Mouse (Mus musculus) forebrain, embryonic 10.5 days (tissue): ENCODE results near the gene Rbms1. TPM values are rescaled to one million over a fixed set of nuclear protein-coding genes. Genes with fewer than 3 reads are reported as not detected.

Experiments
- DNase-seq: peaks from one replicate; pipeline ENCODE4 v3.0.0-alpha.2; 2017; ENCODE audit warnings: low spot score; ENCODE audit errors: extremely low spot score
- H3K27ac ChIP-seq: fragments of 300-500 bp; sonication (generic); 2 replicates; pipeline ENCODE4 v1.5.1; 2016; ENCODE audit warnings: mild to moderate bottlenecking
- H3K27me3 ChIP-seq: fragments of 300-500 bp; sonication (generic); 2 replicates; pipeline ENCODE4 v1.6.1; 2016; ENCODE audit warnings: mild to moderate bottlenecking; ENCODE audit not compliant: poor library complexity, severe bottlenecking
- H3K36me3 ChIP-seq: fragments of 300-500 bp; sonication (generic); replicated peaks from 2 replicates; pipeline ENCODE4 v1.6.1; 2016; ENCODE audit warnings: mild to moderate bottlenecking, moderate library complexity
- H3K4me1 ChIP-seq: fragments of 300-500 bp; sonication (generic); 2 replicates; pipeline ENCODE4 v1.6.1; 2016
- H3K4me3 ChIP-seq: fragments of 300-500 bp; sonication (generic); 2 replicates; pipeline ENCODE4 v1.5.1; 2016; ENCODE audit warnings: mild to moderate bottlenecking, moderate library complexity
- H3K9me3 ChIP-seq: fragments of 300-500 bp; sonication (generic); 2 replicates; pipeline ENCODE4 v1.6.1; 2016; ENCODE audit warnings: mild to moderate bottlenecking, moderate library complexity
- WGBS: fragments of 180-500 bp; shearing (Covaris S2); methylation state at CpG from one replicate; pipeline ENCODE4 v1.1.7; 2016; 5-methylcytosine and 5-hydroxymethylcytosine counted together
- polyA plus RNA-seq: library from polyadenylated mRNA; unstranded; fragments of >200 nt; fragmentation: Nextera tagmentation; extraction: Ambion mirVana; gene quantifications from 2 replicates; pipeline ENCODE4 v1.2.1, GENCODE M21; 2016

Rbms1 gene
- polyA plus RNA-seq, 1 experiment from 2014 or later, result 44.4 TPM

GRCm38 (mm10) chr2:60868060-60868662 is 94.8 kb downstream of the Rbms1 start:
- Histone ChIP-seq H3K27ac (no peak overlapping the region), H3K9me3 (no peaks in the 10 kb centered on the region), H3K4me1 (peaks cover 22% of the 10 kb centered on the region), H3K4me3 (no peak overlapping the region), H3K36me3 (no peaks in the 10 kb centered on the region), H3K27me3 (peaks cover 86% of the 10 kb centered on the region)
- DNase-seq, result no peak
- WGBS, result 88% methylated on average over 4 of the region's 4 CpGs

GRCm38 (mm10) chr2:60867304-60867703 is 95.7 kb downstream of the Rbms1 start:
- 95% methylated on average over 8 of the region's 8 CpGs for WGBS
- DNase-seq, result no peak
- H3K4me1 ChIP-seq, result peaks cover 22% of the 10 kb centered on the region
- no peaks in the 10 kb centered on the region for H3K9me3 ChIP-seq
- H3K27me3 ChIP-seq, result peaks cover 77% of the 10 kb centered on the region
- H3K27ac ChIP-seq, result no peak overlapping the region
- no peaks in the 10 kb centered on the region; the same call in 1 of the 2 replicates for H3K36me3 ChIP-seq
- H3K4me3 ChIP-seq, result no peak overlapping the region

- 83% methylated on average over 1 of the region's 1 CpGs for WGBS
- peaks cover 63% of the 10 kb centered on the region for H3K27me3 ChIP-seq
- peaks cover 4% of the 10 kb centered on the region; the same call in 1 of the 2 replicates for H3K9me3 ChIP-seq
- H3K27ac ChIP-seq, result no peak overlapping the region
- DNase-seq, result no peak
- peaks cover 14% of the 10 kb centered on the region for H3K4me1 ChIP-seq
- peaks cover 2% of the 10 kb centered on the region; the same call in 1 of the 2 replicates for H3K36me3 ChIP-seq
- no peak overlapping the region for H3K4me3 ChIP-seq
These were observed 97.1 kb downstream of the Rbms1 start for GRCm38 (mm10) chr2:60865869-60866268.

GRCm38 (mm10) chr2:60864977-60865376 is 98.0 kb downstream of the Rbms1 start:
- Histone ChIP-seq H3K4me1 (peaks cover 5% of the 10 kb centered on the region), H3K9me3 (peaks cover 4% of the 10 kb centered on the region; the same call in 1 of the 2 replicates), H3K36me3 (peaks cover 2% of the 10 kb centered on the region; the same call in 1 of the 2 replicates), H3K27ac (no peak overlapping the region), H3K4me3 (no peak overlapping the region), H3K27me3 (peaks cover 54% of the 10 kb centered on the region)
- 74% methylated on average over 5 of the region's 5 CpGs for WGBS
- no peak for DNase-seq

GRCm38 (mm10) chr2:60864256-60864795 is 98.7 kb downstream of the Rbms1 start:
- no peak for DNase-seq
- Histone ChIP-seq H3K4me3 (no peak overlapping the region), H3K9me3 (peaks cover 4% of the 10 kb centered on the region; the same call in 1 of the 2 replicates), H3K27ac (no peak overlapping the region), H3K36me3 (peaks cover 2% of the 10 kb centered on the region; the same call in 1 of the 2 replicates), H3K27me3 (peaks cover 47% of the 10 kb centered on the region), H3K4me1 (peaks cover 4% of the 10 kb centered on the region; the same call in 1 of the 2 replicates)
- 77% methylated on average over 5 of the region's 5 CpGs for WGBS

GRCm38 (mm10) chr2:60863827-60864226 is 99.2 kb downstream of the Rbms1 start:
- Histone ChIP-seq H3K27ac (no peak overlapping the region), H3K4me1 (peaks cover 4% of the 10 kb centered on the region; the same call in 1 of the 2 replicates), H3K36me3 (peaks cover 2% of the 10 kb centered on the region; the same call in 1 of the 2 replicates), H3K4me3 (no peak overlapping the region), H3K27me3 (peaks cover 42% of the 10 kb centered on the region), H3K9me3 (peaks cover 4% of the 10 kb centered on the region; the same call in 1 of the 2 replicates)
- 90% methylated on average over 2 of the region's 2 CpGs for WGBS
- no peak for DNase-seq

GRCm38 (mm10) chr2:60862913-60863711 is 99.9 kb downstream of the Rbms1 start:
- peaks cover 4% of the 10 kb centered on the region; the same call in 1 of the 2 replicates for H3K4me1 ChIP-seq
- H3K36me3 ChIP-seq, result peaks cover 2% of the 10 kb centered on the region; the same call in 1 of the 2 replicates
- H3K4me3 ChIP-seq, result no peak overlapping the region
- no peak overlapping the region for H3K27ac ChIP-seq
- peaks cover 35% of the 10 kb centered on the region for H3K27me3 ChIP-seq
- WGBS, result 92% methylated on average over 8 of the region's 8 CpGs
- peaks cover 4% of the 10 kb centered on the region; the same call in 1 of the 2 replicates for H3K9me3 ChIP-seq
- no peak for DNase-seq

GRCm38 (mm10) chr2:60858116-60858515 is 104.9 kb downstream of the Rbms1 start:
- Histone ChIP-seq H3K9me3 (peaks cover 4% of the 10 kb centered on the region; the same call in 1 of the 2 replicates), H3K4me1 (peaks cover 8% of the 10 kb centered on the region; the same call in 1 of the 2 replicates), H3K36me3 (peaks cover 2% of the 10 kb centered on the region), H3K27me3 (no peaks in the 10 kb centered on the region), H3K27ac (no peak overlapping the region), H3K4me3 (no peak overlapping the region)
- no peak for DNase-seq
- WGBS, result 84% methylated on average over 1 of the region's 1 CpGs

- H3K4me1 ChIP-seq, result peaks cover 8% of the 10 kb centered on the region; the same call in 1 of the 2 replicates
- H3K9me3 ChIP-seq, result no peaks in the 10 kb centered on the region
- H3K27me3 ChIP-seq, result 0 out of 2 replicates have a peak, but pooled peaks cover under 1% of the 10 kb centered on the region
- H3K27ac ChIP-seq, result no peak overlapping the region
- no peak for DNase-seq
- H3K4me3 ChIP-seq, result no peak overlapping the region
- WGBS, result 84% methylated on average over 2 of the region's 2 CpGs
- no peaks in the 10 kb centered on the region; the same call in 1 of the 2 replicates for H3K36me3 ChIP-seq
These were observed 106.9 kb downstream of the Rbms1 start for GRCm38 (mm10) chr2:60856097-60856496.

GRCm38 (mm10) chr2:60855006-60855405 is 108.0 kb downstream of the Rbms1 start:
- Histone ChIP-seq H3K36me3 (no peaks in the 10 kb centered on the region; the same call in 1 of the 2 replicates), H3K9me3 (no peaks in the 10 kb centered on the region), H3K27ac (no peak overlapping the region), H3K4me1 (peaks cover 12% of the 10 kb centered on the region; the same call in 1 of the 2 replicates), H3K27me3 (peaks cover 10% of the 10 kb centered on the region; the same call in 1 of the 2 replicates), H3K4me3 (no peak overlapping the region)
- DNase-seq, result no peak
- 56% methylated on average over 4 of the region's 4 CpGs for WGBS

- Histone ChIP-seq H3K9me3 (no peaks in the 10 kb centered on the region), H3K27me3 (peaks cover 10% of the 10 kb centered on the region; the same call in 1 of the 2 replicates), H3K27ac (no peak overlapping the region), H3K4me1 (peaks cover 12% of the 10 kb centered on the region; the same call in 1 of the 2 replicates), H3K4me3 (no peak overlapping the region), H3K36me3 (no peaks in the 10 kb centered on the region)
- no peak for DNase-seq
- WGBS, result 76% methylated on average over 3 of the region's 3 CpGs
These were observed 111.1 kb downstream of the Rbms1 start for GRCm38 (mm10) chr2:60851898-60852297.

- H3K4me3 ChIP-seq, result no peak overlapping the region
- H3K36me3 ChIP-seq, result no peaks in the 10 kb centered on the region
- H3K27me3 ChIP-seq, result peaks cover 10% of the 10 kb centered on the region; the same call in 1 of the 2 replicates
- no peak for DNase-seq
- H3K4me1 ChIP-seq, result peaks cover 12% of the 10 kb centered on the region; the same call in 1 of the 2 replicates
- H3K27ac ChIP-seq, result no peak overlapping the region
- no peaks in the 10 kb centered on the region for H3K9me3 ChIP-seq
- WGBS, result 78% methylated on average over 14 of the region's 14 CpGs
These were observed 111.8 kb downstream of the Rbms1 start for GRCm38 (mm10) chr2:60851057-60851718.
